Mouse (Mus musculus) liver, embryonic 11.5 days (tissue): ENCODE data around the gene A630001G21Rik. TPM values are rescaled to one million over a fixed set of nuclear protein-coding genes. Genes with fewer than 3 reads are reported as not detected.

Experiments used
- ATAC-seq: fragments of 200-750 bp; cut with Nextera tagmentation; replicated peaks from 2 replicates; pipeline ENCODE4 v1.8.0; 2017; ENCODE audit warnings: moderate number of reproducible peaks, mild to moderate bottlenecking, moderate TSS enrichment, moderate library complexity; ENCODE audit not compliant: low FRiP score
- DNase-seq: peaks from one replicate; pipeline ENCODE4 v3.0.0-alpha.2; 2017; ENCODE audit warnings: low spot score
- H3K27ac ChIP-seq: fragments of 300-500 bp; sonication (generic); 2 replicates; pipeline ENCODE4 v1.5.1; 2014; ENCODE audit warnings: mild to moderate bottlenecking, low read depth, low read length, control low read depth
- H3K27me3 ChIP-seq: fragments of 300-500 bp; sonication (generic); replicated peaks from 2 replicates; pipeline ENCODE4 v1.6.1; 2014; ENCODE audit warnings: low read length, mixed read lengths; ENCODE audit not compliant: control insufficient read depth, insufficient read depth
- H3K36me3 ChIP-seq: fragments of 300-500 bp; sonication (generic); 2 replicates; pipeline ENCODE4 v1.6.1; 2014; ENCODE audit warnings: mild to moderate bottlenecking, low read length, moderate library complexity, mixed read lengths; ENCODE audit not compliant: control insufficient read depth, insufficient read depth
- H3K4me1 ChIP-seq: fragments of 300-500 bp; sonication (generic); replicated peaks from 2 replicates; pipeline ENCODE4 v1.6.1; 2014; ENCODE audit warnings: low read length, mixed read lengths; ENCODE audit not compliant: control insufficient read depth, insufficient read depth
- H3K4me2 ChIP-seq: fragments of 300-500 bp; sonication (generic); 2 replicates; pipeline ENCODE4 v1.6.1; 2014; ENCODE audit warnings: mild to moderate bottlenecking, control low read depth, moderate library complexity
- H3K4me3 ChIP-seq: fragments of 300-500 bp; sonication (generic); 2 replicates; pipeline ENCODE4 v1.5.1; 2014; ENCODE audit warnings: low read depth, low read length, control low read depth
- H3K9ac ChIP-seq: fragments of 300-500 bp; sonication (generic); 2 replicates; pipeline ENCODE4 v1.6.1; 2014; ENCODE audit warnings: low read depth, low read length, control low read depth
- H3K9me3 ChIP-seq: fragments of 300-500 bp; sonication (generic); 2 replicates; pipeline ENCODE4 v1.6.1; 2016; ENCODE audit warnings: low read length, inconsistent platforms, mixed read lengths; ENCODE audit not compliant: control insufficient read depth
- WGBS: fragments of 180-500 bp; shearing (Covaris S2); extraction: QIAGEN DNeasy Blood & Tissue Kit; methylation state at CpG from one replicate; pipeline ENCODE4 v1.1.7; 2014; 5-methylcytosine and 5-hydroxymethylcytosine counted together
- polyA plus RNA-seq: library from polyadenylated mRNA; unstranded; fragments of >200 nt; fragmentation: Nextera tagmentation; extraction: Ambion mirVana; gene quantifications from 2 replicates; pipeline ENCODE4 v1.2.1, GENCODE M21; 2014

A630001G21Rik gene
- polyA plus RNA-seq, 1 experiment from 2014 or later = 3.5 TPM

- no peaks in the 10 kb centered on the region for H3K9me3 ChIP-seq
- 0 out of 2 replicates have a peak, but pooled peaks have one; percentile 36 for ATAC-seq
- WGBS = 52% methylated on average over 6 of the region's 6 CpGs
These were observed 15.1 kb downstream of the A630001G21Rik start for GRCm38 (mm10) chr1:85763386-85763785.

GRCm38 (mm10) chr1:85761665-85762064 is 16.8 kb downstream of the A630001G21Rik start:
- Histone ChIP-seq H3K9ac (no peak overlapping the region), H3K4me2 (no peak overlapping the region), H3K36me3 (no peaks in the 10 kb centered on the region), H3K9me3 (no peaks in the 10 kb centered on the region), H3K4me1 (peaks cover 6% of the 10 kb centered on the region), H3K27ac (no peak overlapping the region), H3K4me3 (no peak overlapping the region), H3K27me3 (no peaks in the 10 kb centered on the region)
- ATAC-seq = no peak
- DNase-seq = no peak
- WGBS = 85% methylated on average over 4 of the region's 4 CpGs

More at GRCm38 (mm10) chr1:85763386-85763785, 15.1 kb downstream of the A630001G21Rik start:
- H3K4me2 ChIP-seq = no peak overlapping the region
- H3K27me3 ChIP-seq = no peaks in the 10 kb centered on the region
- H3K36me3 ChIP-seq = no peaks in the 10 kb centered on the region
- H3K4me1 ChIP-seq = peaks cover 3% of the 10 kb centered on the region
- H3K27ac ChIP-seq = no peak overlapping the region
- H3K9ac ChIP-seq = no peak overlapping the region
- H3K4me3 ChIP-seq = no peak overlapping the region
- DNase-seq = no peak

GRCm38 (mm10) chr1:85758969-85759293 is 19.5 kb downstream of the A630001G21Rik start:
- Histone ChIP-seq H3K9me3 (no peaks in the 10 kb centered on the region), H3K36me3 (no peaks in the 10 kb centered on the region), H3K27me3 (no peaks in the 10 kb centered on the region), H3K27ac (no peak overlapping the region), H3K4me3 (no peak overlapping the region), H3K4me1 (peaks cover 6% of the 10 kb centered on the region), H3K9ac (no peak overlapping the region), H3K4me2 (no peak overlapping the region)
- ATAC-seq = no peak
- 0% methylated on average over 1 of the region's 1 CpGs for WGBS
- no peak for DNase-seq

GRCm38 (mm10) chr1:85758231-85758968 is 20.0 kb downstream of the A630001G21Rik start:
- Histone ChIP-seq H3K9me3 (no peaks in the 10 kb centered on the region), H3K36me3 (no peaks in the 10 kb centered on the region), H3K4me3 (no peak overlapping the region), H3K4me2 (peak overlapping the region; percentile 10; the same call in 1 of the 2 replicates), H3K4me1 (peaks cover 6% of the 10 kb centered on the region), H3K27me3 (no peaks in the 10 kb centered on the region), H3K9ac (no peak overlapping the region), H3K27ac (no peak overlapping the region)
- WGBS = 28% methylated on average over 13 of the region's 14 CpGs
- no peak for DNase-seq
- ATAC-seq = no peak

GRCm38 (mm10) chr1:85757531-85758230 is 20.8 kb downstream of the A630001G21Rik start:
- 55% methylated on average over 6 of the region's 6 CpGs for WGBS

GRCm38 (mm10) chr1:85751932-85752680 is 26.3 kb downstream of the A630001G21Rik start:
- no peaks in the 10 kb centered on the region for H3K36me3 ChIP-seq
- no peak overlapping the region for H3K4me3 ChIP-seq
- no peak overlapping the region; the same call in 1 of the 2 replicates for H3K27ac ChIP-seq
- ATAC-seq = no peak
- H3K9ac ChIP-seq = no peak overlapping the region
- WGBS = 69% methylated on average over 11 of the region's 11 CpGs
- no peak for DNase-seq
- no peak overlapping the region for H3K4me2 ChIP-seq
- H3K9me3 ChIP-seq = no peaks in the 10 kb centered on the region
- no peaks in the 10 kb centered on the region for H3K27me3 ChIP-seq
- H3K4me1 ChIP-seq = peaks cover 10% of the 10 kb centered on the region

More at GRCm38 (mm10) chr1:85757531-85758230, 20.8 kb downstream of the A630001G21Rik start:
- Histone ChIP-seq H3K4me3 (no peak overlapping the region), H3K27ac (no peak overlapping the region), H3K4me1 (peaks cover 6% of the 10 kb centered on the region), H3K27me3 (no peaks in the 10 kb centered on the region), H3K9ac (no peak overlapping the region), H3K36me3 (no peaks in the 10 kb centered on the region), H3K9me3 (no peaks in the 10 kb centered on the region), H3K4me2 (no peak overlapping the region)
- ATAC-seq (no peak), DNase-seq (no peak)

GRCm38 (mm10) chr1:85751494-85751893 is 26.9 kb downstream of the A630001G21Rik start:
- peaks cover 10% of the 10 kb centered on the region for H3K4me1 ChIP-seq
- 44% methylated on average over 6 of the region's 6 CpGs for WGBS
- ATAC-seq = peak; percentile 48; the same call in 1 of the 2 replicates
- H3K9ac ChIP-seq = no peak overlapping the region
- no peak overlapping the region for H3K4me3 ChIP-seq
- H3K27me3 ChIP-seq = no peaks in the 10 kb centered on the region
- H3K36me3 ChIP-seq = no peaks in the 10 kb centered on the region
- H3K27ac ChIP-seq = no peak overlapping the region; the same call in 1 of the 2 replicates
- H3K4me2 ChIP-seq = no peak overlapping the region
- DNase-seq = no peak
- no peaks in the 10 kb centered on the region for H3K9me3 ChIP-seq

GRCm38 (mm10) chr1:85750650-85751049 is 27.8 kb downstream of the A630001G21Rik start:
- WGBS = 65% methylated on average over 4 of the region's 4 CpGs
- DNase-seq = no peak
- Histone ChIP-seq H3K27ac (no peak overlapping the region), H3K36me3 (no peaks in the 10 kb centered on the region), H3K27me3 (no peaks in the 10 kb centered on the region), H3K9ac (no peak overlapping the region), H3K4me2 (no peak overlapping the region), H3K4me3 (no peak overlapping the region), H3K4me1 (peaks cover 10% of the 10 kb centered on the region), H3K9me3 (no peaks in the 10 kb centered on the region)
- no peak for ATAC-seq
